Mouse (Mus musculus) lung, embryonic 14.5 days (tissue): ENCODE measurements around the gene Rtl3. TPM values are rescaled to one million over a fixed set of nuclear protein-coding genes. Genes with fewer than 3 reads are reported as not detected.

Experiments used
- ATAC-seq: fragments of 200-750 bp; cut with Nextera tagmentation; 2 replicates; pipeline ENCODE4 v1.8.0; 2017; ENCODE audit warnings: mild to moderate bottlenecking, moderate TSS enrichment, moderate library complexity; ENCODE audit not compliant: insufficient read depth
- DNase-seq: peaks from one replicate; pipeline ENCODE4 v3.0.0-alpha.2; 2015
- H3K27ac ChIP-seq: fragments of 300-500 bp; sonication (generic); 2 replicates; pipeline ENCODE4 v1.5.1; 2014; ENCODE audit warnings: low read depth, mild to moderate bottlenecking, moderate library complexity
- H3K27me3 ChIP-seq: fragments of 300-500 bp; sonication (generic); 2 replicates; pipeline ENCODE4 v1.6.1; 2014; ENCODE audit warnings: low read length, control low read depth; ENCODE audit not compliant: insufficient read depth
- H3K36me3 ChIP-seq: fragments of 300-500 bp; sonication (generic); 2 replicates; pipeline ENCODE4 v1.6.1; 2014; ENCODE audit warnings: control low read depth; ENCODE audit not compliant: insufficient read depth
- H3K4me1 ChIP-seq: fragments of 300-500 bp; sonication (generic); 2 replicates; pipeline ENCODE4 v1.6.1; 2014; ENCODE audit warnings: antibody characterized with exemption, control low read depth; ENCODE audit not compliant: insufficient read depth
- H3K4me2 ChIP-seq: fragments of 300-500 bp; sonication (generic); 2 replicates; pipeline ENCODE4 v1.6.1; 2014; ENCODE audit warnings: mild to moderate bottlenecking
- H3K4me3 ChIP-seq: fragments of 300-500 bp; sonication (generic); 2 replicates; pipeline ENCODE4 v1.5.1; 2014; ENCODE audit warnings: low read depth, low read length
- H3K9ac ChIP-seq: fragments of 300-500 bp; sonication (generic); 2 replicates; pipeline ENCODE4 v1.6.1; 2014
- H3K9me3 ChIP-seq: fragments of 300-500 bp; sonication (generic); 2 replicates; pipeline ENCODE4 v1.6.1; 2016; ENCODE audit warnings: low read depth, low read length, control low read depth
- CTCF ChIP-seq: IDR thresholded peaks from 2 replicates; pipeline ENCODE4 v1.5.1; 2016; ENCODE audit warnings: antibody characterized with exemption, low read depth
- WGBS: fragments of 180-500 bp; shearing (Covaris S2); extraction: QIAGEN DNeasy Blood & Tissue Kit; methylation state at CpG from one replicate; pipeline ENCODE4 v1.1.7; 2014; 5-methylcytosine and 5-hydroxymethylcytosine counted together
- polyA plus RNA-seq: library from polyadenylated mRNA; unstranded; fragments of >200 nt; fragmentation: Nextera tagmentation; extraction: Ambion mirVana; gene quantifications from 2 replicates; pipeline ENCODE4 v1.2.1, GENCODE M21; 2014

The Rtl3 gene
- polyA plus RNA-seq, 1 experiment from 2014 or later: 2.4 TPM

DNA sequence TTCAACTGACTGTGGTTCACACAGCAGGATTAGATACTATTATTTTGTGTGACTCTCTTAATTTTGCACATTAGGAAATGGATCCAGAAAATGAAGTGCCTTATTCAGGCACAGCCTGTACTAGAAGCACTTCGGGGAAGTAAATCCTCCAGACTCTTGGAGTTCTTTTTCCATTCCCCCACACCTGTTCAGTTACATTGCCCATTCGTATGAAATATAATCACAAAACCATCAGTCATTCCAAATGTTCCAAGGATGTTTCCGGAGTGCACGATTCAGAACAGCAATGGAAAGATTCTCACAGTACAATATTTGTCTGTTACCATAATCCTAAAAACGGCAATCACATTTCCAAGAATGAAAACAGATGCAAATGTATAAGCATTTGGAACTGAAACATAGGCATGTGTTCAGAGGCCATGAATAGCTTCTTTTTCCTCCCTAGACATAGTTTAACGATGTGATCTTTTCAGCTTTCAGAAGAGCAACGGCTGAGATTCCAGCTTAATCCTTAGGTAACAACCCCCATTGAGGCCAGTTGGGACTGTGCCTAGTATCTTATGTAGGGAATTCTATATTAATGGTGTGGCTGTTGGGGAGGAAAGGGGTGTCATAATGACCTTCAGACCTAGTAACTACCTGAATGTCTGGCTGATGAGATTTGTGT lies 30.8 kb downstream of the Rtl3 start:
- H3K36me3 ChIP-seq: no peaks in the 10 kb centered on the region
- ATAC-seq (no peak), DNase-seq (no peak)
- H3K27me3 ChIP-seq: no peaks in the 10 kb centered on the region
- no peak overlapping the region for H3K4me3 ChIP-seq
- H3K27ac ChIP-seq: no peak overlapping the region
- H3K4me1 ChIP-seq: no peaks in the 10 kb centered on the region
- no peaks in the 10 kb centered on the region for H3K9me3 ChIP-seq
- no peak overlapping the region for H3K4me2 ChIP-seq
- WGBS: 69% methylated on average over 7 of the region's 7 CpGs
- H3K9ac ChIP-seq: no peak overlapping the region
- no peak for TF ChIP-seq CTCF

DNA sequence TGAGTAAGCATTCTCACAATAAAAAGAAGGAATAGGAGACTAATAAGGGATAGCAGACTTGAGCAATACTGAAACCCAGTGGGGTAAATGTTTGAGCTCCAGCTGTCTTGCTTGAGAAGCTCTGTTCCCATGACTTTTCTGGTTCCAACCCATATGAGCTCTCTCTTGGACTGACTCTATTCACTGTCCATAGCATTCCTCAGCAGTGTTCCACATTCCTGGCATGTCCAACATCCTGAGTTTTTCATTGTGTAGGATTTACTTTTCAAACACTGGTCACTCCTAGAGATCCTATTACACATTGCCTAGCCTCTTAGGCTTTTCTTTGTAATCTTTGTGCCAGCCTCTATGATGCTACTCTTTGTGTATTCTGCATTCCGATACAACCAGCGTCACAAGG lies 36.1 kb downstream of the Rtl3 start:
- no peak for DNase-seq
- WGBS: 77% methylated on average over 2 of the region's 2 CpGs
- H3K9me3 ChIP-seq: no peaks in the 10 kb centered on the region
- no peak for TF ChIP-seq CTCF
- H3K4me3 ChIP-seq: no peak overlapping the region
- no peak overlapping the region for H3K27ac ChIP-seq
- no peaks in the 10 kb centered on the region for H3K36me3 ChIP-seq
- no peaks in the 10 kb centered on the region for H3K4me1 ChIP-seq
- H3K9ac ChIP-seq: no peak overlapping the region
- H3K4me2 ChIP-seq: no peak overlapping the region
- no peaks in the 10 kb centered on the region for H3K27me3 ChIP-seq
- ATAC-seq: no peak

DNA sequence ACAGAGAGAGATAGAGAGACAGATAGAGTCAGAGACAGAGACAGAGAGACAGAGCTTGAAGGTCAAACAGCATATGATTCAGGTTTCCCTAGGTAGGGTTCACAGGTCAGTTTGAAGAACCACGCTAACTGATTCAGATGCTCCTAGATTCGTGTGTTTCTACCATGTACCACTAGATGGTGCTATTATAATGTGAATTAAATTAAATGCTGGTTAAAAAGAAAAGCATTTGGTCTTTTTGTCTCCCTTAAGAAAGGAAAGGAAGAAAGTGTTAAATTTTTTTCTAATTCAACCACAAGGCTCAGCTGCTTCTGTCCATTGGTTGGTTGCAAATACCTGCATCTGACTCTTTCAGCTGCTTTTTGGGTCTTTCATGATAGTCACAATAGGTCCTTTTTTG lies 45.8 kb downstream of the Rtl3 start:
- H3K4me1 ChIP-seq: no peaks in the 10 kb centered on the region
- H3K9ac ChIP-seq: no peak overlapping the region
- H3K4me3 ChIP-seq: no peak overlapping the region
- no peak overlapping the region for H3K4me2 ChIP-seq
- WGBS: 6% methylated on average over 2 of the region's 2 CpGs
- H3K36me3 ChIP-seq: no peaks in the 10 kb centered on the region
- H3K27ac ChIP-seq: no peak overlapping the region
- ATAC-seq: no peak
- peak; percentile 72 for DNase-seq
- no peaks in the 10 kb centered on the region for H3K27me3 ChIP-seq
- TF ChIP-seq CTCF: peak; percentile 56
- H3K9me3 ChIP-seq: no peaks in the 10 kb centered on the region

Other genes with a start within 250 kb of the Rtl3 start
- 3.5 and 4.0 TPM in 2 replicates for gene Cysltr1, start 237.0 kb downstream of the Rtl3 start, polyA plus RNA-seq
- gene Lpar4, start 80.0 kb upstream of the Rtl3 start, polyA plus RNA-seq: 19.1 and 19.3 TPM in 2 replicates
- gene P2ry10, start 247.8 kb upstream of the Rtl3 start, polyA plus RNA-seq: not detected in 2 replicates